Mouse (Mus musculus) myocyte (in vitro differentiated cells): ENCODE results near the gene Olfr67.

Experiments
- POLR2A ChIP-seq: IDR thresholded peaks from one replicate; pipeline ENCODE4 v1.6.1; 2011; ENCODE audit warnings: low read depth, mild to moderate bottlenecking, control low read depth, moderate library complexity; ENCODE audit not compliant: insufficient read length
- POLR2AphosphoS2 ChIP-seq: IDR thresholded peaks from one replicate; pipeline ENCODE4 v1.6.1; 2011; ENCODE audit warnings: low read depth, control low read depth; ENCODE audit not compliant: insufficient read length
- TCF12 ChIP-seq: IDR thresholded peaks from one replicate; pipeline ENCODE4 v1.6.1; 2011; ENCODE audit warnings: mild to moderate bottlenecking, control low read depth; ENCODE audit not compliant: poor library complexity, insufficient read depth, severe bottlenecking
- TCF3 ChIP-seq: IDR thresholded peaks from one replicate; pipeline ENCODE4 v1.6.1; 2011; ENCODE audit warnings: low read depth, control low read depth; ENCODE audit not compliant: insufficient read length

DNA sequence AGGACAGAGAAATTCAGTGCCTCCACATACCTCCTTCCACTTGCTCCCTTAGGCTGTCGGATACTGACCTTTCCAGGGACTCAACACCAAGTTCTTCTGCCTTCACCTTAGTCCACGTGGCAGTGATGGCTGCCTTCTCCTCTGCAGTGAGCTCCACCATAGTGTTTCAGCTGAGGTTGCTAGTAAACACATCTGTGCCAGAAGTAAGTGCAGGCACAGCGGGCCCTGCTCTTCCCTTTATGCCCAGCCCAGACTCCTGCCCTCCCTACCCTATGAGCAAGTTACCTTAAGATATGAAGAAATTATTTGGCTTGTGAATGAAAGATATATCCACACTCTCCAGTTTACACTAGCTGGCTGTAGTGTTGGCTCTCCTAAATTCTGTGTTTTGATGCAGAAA, 48.6 kb upstream of the Olfr67 start, which contains the start of gene Hbb-bh2:
- TF ChIP-seq TCF3, result no peak
- no peak for TF ChIP-seq POLR2AphosphoS2
- no peak for TF ChIP-seq POLR2A
- TF ChIP-seq TCF12, result no peak
